ENCODE assay signal across 10 mouse cellular contexts in genomic region chr7:135464689-135465259, GRCm38 (mm10). TPM values are rescaled to one million over a fixed set of nuclear protein-coding genes. Genes with fewer than 3 reads are reported as not detected.
DNase-seq lines count a peak whose midpoint lies in the region; TF ChIP-seq lines count a peak whose summit lies in the region.
"Had no signal": no experiment of that assay in that cellular context is flagged by ENCODE, and none has a peak within 500 bp of the region (broad histone marks: within the 10 kb centered on the region; RNA-seq: fewer than 3 reads in every experiment).

No protein-coding gene starts in this region.

- TF ChIP-seq CTCF in MEL (IDR thresholded peaks at IDR 0.05 in 2 of 3, conservative IDR thresholded peaks at IDR 0.05 in 1 of 3; ENCODE audit: control insufficient read depth in 1 of 3, insufficient read depth in 1 of 3, low read depth in 2 of 3, low read length in 3 of 3, poor library complexity in 1 of 3, severe bottlenecking in 1 of 3): peak; percentile 13 to 63 (median 58); a peak in 4 of 6 replicates

- peak; percentile 50 for TF ChIP-seq RAD21 in MEL (IDR thresholded peaks at IDR 0.05; ENCODE audit: low read depth, low read length)

- no peak overlapping the region for H3K27ac ChIP-seq in MEL (ENCODE audit: control insufficient read depth, low read depth, low read length)

- no peaks in the 10 kb centered on the region; a peak in 1 of 4 replicates for H3K27me3 ChIP-seq in MEL (ENCODE audit: control insufficient read depth in 1 of 2, insufficient read depth in 2 of 2, low read length in 2 of 2)

- no peaks in the 10 kb centered on the region for H3K4me1 ChIP-seq in MEL (ENCODE audit: control insufficient read depth in 1 of 2, insufficient read depth in 2 of 2, low read length in 2 of 2)

- H3K36me3 ChIP-seq in MEL (ENCODE audit: control insufficient read depth in 1 of 2, insufficient read depth in 2 of 2, low read length in 2 of 2): no peaks in the 10 kb centered on the region

- no peaks in the 10 kb centered on the region for H3K9me3 ChIP-seq in MEL (replicated peaks; ENCODE audit: insufficient read depth, low read length)

- TF ChIP-seq EP300 in MEL (IDR thresholded peaks at IDR 0.05; ENCODE audit: low read depth in 1 of 2, low read length in 2 of 2): no peak

- H3K4me3 ChIP-seq in MEL (ENCODE audit: control insufficient read depth in 1 of 2, insufficient read depth in 1 of 2, low read depth in 2 of 2, low read length in 2 of 2): no peak overlapping the region

- H3K9ac ChIP-seq in MEL (ENCODE audit: control insufficient read depth, low read depth, low read length, poor library complexity, severe bottlenecking): no peak overlapping the region

- no peaks in the 10 kb centered on the region for H3K79me2 ChIP-seq in MEL (ENCODE audit: control insufficient read depth, insufficient read depth, low read length, poor library complexity)

- intact Hi-C loops in heart, postnatal 14 days (cut with DNase I): loop anchor here (2.0 kb wide), 1 partner anchor 62 kb away; no protein-coding TSS in a partner anchor
- intact Hi-C loops in heart, postnatal 25 days (cut with DNase I): loop anchor here (1.0 kb wide), 1 partner anchor 61 kb away; no protein-coding TSS in a partner anchor

- TF ChIP-seq POLR2A in MEL (IDR thresholded peaks at IDR 0.05; ENCODE audit: control insufficient read depth in 1 of 2, insufficient read depth in 1 of 2, low read depth in 1 of 2, low read length in 2 of 2, poor library complexity in 1 of 2): no peak

- peak; percentile 39 to 69 for DNase-seq in heart, postnatal 14 days
- DNase-seq in heart, postnatal 25 days (ENCODE audit: low spot score): no peak
- peak; percentile 14 for DNase-seq in MEL (ENCODE audit: low read depth, low spot score)
- peak; percentile 86 to 89 for DNase-seq in cerebellum, postnatal 10 days
- peak; percentile 51 to 61 for DNase-seq in frontal cortex, postnatal 25 days (ENCODE audit: low spot score in 2 of 2)
- DNase-seq in layer of hippocampus, postnatal 36 days: peak; percentile 64 to 81
- DNase-seq in naive thymus-derived CD4-positive, alpha-beta T cell, adult 2 months (ENCODE audit: low read depth): peak; percentile 15
- DNase-seq in thymus, postnatal 36 days: peak; percentile 8 to 19

TF ChIP-seq in MEL, 35 proteins besides CTCF, POLR2A, EP300 and RAD21:
- TF ChIP-seq ZC3H11A (IDR thresholded peaks at IDR 0.05; ENCODE audit: low read depth, low read length) (peak; percentile 13; the same call in 1 of the 2 replicates), MAFK (IDR thresholded peaks at IDR 0.05; ENCODE audit: borderline replicate concordance, low read depth, low read length) (no peak), MAZ (IDR thresholded peaks at IDR 0.05; ENCODE audit: low read depth, low read length) (no peak), POLR2AphosphoS5 (IDR thresholded peaks at IDR 0.05; ENCODE audit: borderline replicate concordance, low read depth, low read length) (no peak), SMC3 (IDR thresholded peaks at IDR 0.05; ENCODE audit: low read depth, low read length) (peak; percentile 58), ZKSCAN1 (IDR thresholded peaks at IDR 0.05; ENCODE audit: low read depth, low read length) (no peak), CHD2 (IDR thresholded peaks at IDR 0.05; ENCODE audit: low read length) (no peak), NRF1 (IDR thresholded peaks at IDR 0.05; ENCODE audit: insufficient read depth, low read depth, low read length, poor library complexity, severe bottlenecking) (no peak)
TF ChIP-seq in MEL: peak in this region for 2.

RNA-seq across cellular contexts. Expression of gene Foxi2, which starts 54.7 kb away (rescaled TPM):
- total RNA-seq in heart, postnatal 14 days (2021): not detected
- not detected for total RNA-seq in heart, postnatal 25 days (2021)
- total RNA-seq in MEL (2012; rRNA removed): not detected in 2 replicates
- polyA plus RNA-seq in MEL (2012; ENCODE audit: insufficient read depth in 1 of 2, insufficient read length in 2 of 2, low read depth in 1 of 2, low replicate concordance in 2 of 2, missing spikeins in 1 of 2): not detected
- total RNA-seq in layer of hippocampus, postnatal 36 days (2021): not detected
- total RNA-seq: left cerebral cortex, adult 8-10 months had no signal
- polyA plus RNA-seq: stomach, embryonic 16.5 days had no signal
